Mouse (Mus musculus) thymus, adult 2 months (tissue): ENCODE results near the gene Peli3.

Experiments
- CTCF ChIP-seq: fragments of 200-500 bp; IDR thresholded peaks from 2 replicates; pipeline ENCODE4 v1.5.1; 2012; ENCODE audit warnings: mild to moderate bottlenecking, control low read depth, low read length, moderate library complexity, borderline replicate concordance; ENCODE audit not compliant: control insufficient read depth, poor library complexity, insufficient read depth; ENCODE audit errors: extremely low read depth
- POLR2A ChIP-seq: fragments of 200-500 bp; IDR thresholded peaks from 2 replicates; pipeline ENCODE4 v1.6.1; 2012; ENCODE audit warnings: mild to moderate bottlenecking, low read length, control low read depth, moderate library complexity; ENCODE audit not compliant: control insufficient read depth, poor library complexity, insufficient read depth; ENCODE audit errors: extremely low read depth

GRCm38 (mm10) chr19:4990716-4991115, 47.8 kb upstream of the Peli3 start:
- TF ChIP-seq CTCF: no peak
- no peak for TF ChIP-seq POLR2A
